Mouse (Mus musculus) urinary bladder, postnatal 10 days (tissue): ENCODE data around the gene Rad50.

Source experiments
- DNase-seq: peaks from one replicate; pipeline ENCODE4 v3.0.0; 2022; ENCODE audit warnings: low spot score

Rad50 gene

GRCm38 (mm10) chr11:53698521-53698920 is 8.6 kb downstream of the Rad50 start:
- DNase-seq: no peak

GRCm38 (mm10) chr11:53691979-53692378 is 15.1 kb downstream of the Rad50 start:
- DNase-seq: no peak

- no peak for DNase-seq
These were observed 24.1 kb downstream of the Rad50 start for GRCm38 (mm10) chr11:53682994-53683530.

GRCm38 (mm10) chr11:53682170-53682569 is 24.9 kb downstream of the Rad50 start:
- no peak for DNase-seq

GRCm38 (mm10) chr11:53681686-53682085 is 25.4 kb downstream of the Rad50 start:
- DNase-seq: no peak

GRCm38 (mm10) chr11:53680141-53680540 is 27.0 kb downstream of the Rad50 start:
- DNase-seq: no peak

GRCm38 (mm10) chr11:53671414-53671813 is 35.7 kb downstream of the Rad50 start:
- no peak for DNase-seq

- DNase-seq: no peak
These were observed 43.0 kb downstream of the Rad50 start for GRCm38 (mm10) chr11:53664091-53664490.

GRCm38 (mm10) chr11:53662794-53663674 is 44.1 kb downstream of the Rad50 start:
- no peak for DNase-seq

GRCm38 (mm10) chr11:53657828-53658227 is 49.3 kb downstream of the Rad50 start:
- no peak for DNase-seq

GRCm38 (mm10) chr11:53657381-53657780 is 49.7 kb downstream of the Rad50 start:
- DNase-seq: no peak

- DNase-seq: no peak
These were observed 50.4 kb downstream of the Rad50 start for GRCm38 (mm10) chr11:53656558-53657202.

GRCm38 (mm10) chr11:53655043-53655442 is 52.1 kb downstream of the Rad50 start:
- DNase-seq: no peak

- no peak for DNase-seq
These were observed 54.7 kb downstream of the Rad50 start for GRCm38 (mm10) chr11:53652427-53652826.

- DNase-seq: no peak
These were observed 55.7 kb downstream of the Rad50 start for GRCm38 (mm10) chr11:53651441-53651840.

GRCm38 (mm10) chr11:53644017-53644416 is 63.1 kb downstream of the Rad50 start:
- DNase-seq: no peak

- DNase-seq: no peak
These were observed 64.3 kb downstream of the Rad50 start for GRCm38 (mm10) chr11:53642744-53643279.

GRCm38 (mm10) chr11:53637803-53638260 is 69.3 kb downstream of the Rad50 start:
- no peak for DNase-seq

- DNase-seq: no peak
These were observed 69.9 kb downstream of the Rad50 start for GRCm38 (mm10) chr11:53637046-53637802.

GRCm38 (mm10) chr11:53636183-53636646 is 70.9 kb downstream of the Rad50 start:
- no peak for DNase-seq

- DNase-seq: no peak
These were observed 71.4 kb downstream of the Rad50 start for GRCm38 (mm10) chr11:53635590-53636182.
